Mouse (Mus musculus): ENCODE data around the gene Gm21708. TPM values are rescaled to one million over a fixed set of nuclear protein-coding genes. Genes with fewer than 3 reads are reported as not detected.
"Not testable (repeated sequence)": the region's sequence is repeated elsewhere in the genome, so short reads cannot be mapped to it uniquely, and the experiment has no call there.

Gene Gm21708
- polyA plus RNA-seq (2015; fragmentation: Nextera tagmentation; extraction: Ambion mirVana): not detected in 2 replicates

- not testable (repeated sequence) for H3K27ac ChIP-seq (ENCODE audit: low read length); H3K36me3 ChIP-seq (ENCODE audit: control insufficient read depth, insufficient read depth, low read length); H3K4me1 ChIP-seq (ENCODE audit: control insufficient read depth, insufficient read depth, low read length); H3K9ac ChIP-seq (ENCODE audit: low read length); H3K27me3 ChIP-seq (ENCODE audit: control insufficient read depth, insufficient read depth, low read length); H3K4me2 ChIP-seq (ENCODE audit: low read depth, low read length); ATAC-seq (ENCODE audit: insufficient read depth, low FRiP score); H3K4me3 ChIP-seq (replicated peaks; ENCODE audit: low read length); H3K9me3 ChIP-seq (replicated peaks; ENCODE audit: control insufficient read depth, low read length)
- no CpG with 5 or more reads among the region's 9 CpGs for WGBS
These were observed at the start of gene Gm21708, which contains the start of gene Gm21704 for GRCm38 (mm10) chrY:3410067-3410466. Gene Gm21708 (minus strand): TSS chrY:3410167. Gene Gm21704 (minus strand): TSS chrY:3410167.

Other genes starting within 250 kb of the Gm21708 start
- gene Gm21677, start 103.7 kb downstream of the Gm21708 start, polyA plus RNA-seq (2015; fragmentation: Nextera tagmentation; extraction: Ambion mirVana): not detected in 2 replicates
- not detected in 2 replicates for gene Gm21693, start 64.8 kb downstream of the Gm21708 start, polyA plus RNA-seq (2015; fragmentation: Nextera tagmentation; extraction: Ambion mirVana)
- gene Gm21704, start within 50 bp of the Gm21708 start, polyA plus RNA-seq (2015; fragmentation: Nextera tagmentation; extraction: Ambion mirVana): not detected in 2 replicates

Measured in stomach, embryonic 16.5 days (tissue).